Mouse (Mus musculus) kidney, postnatal 4 days (tissue): ENCODE measurements at regions not wholly inside any gene's neighbourhood (a gene's known extent, or its start where the extent isn't known, plus 50 kb on each side); places are given as distances from the start of the nearest gene placed in this dataset.
A peak's percentile ranks its signal among the peaks of the same experiment; 100 is the strongest.

ENCODE experiments used
- DNase-seq, 2 experiments: peaks; one replicate each; pipeline ENCODE4 v3.0.0; 2021; ENCODE audit warnings: mixed read lengths in 2 of 2

GRCm38 (mm10) chr10:9459145-9459544 lies 215.9 kb downstream of the Samd5 start:
- no peak for DNase-seq

DNA sequence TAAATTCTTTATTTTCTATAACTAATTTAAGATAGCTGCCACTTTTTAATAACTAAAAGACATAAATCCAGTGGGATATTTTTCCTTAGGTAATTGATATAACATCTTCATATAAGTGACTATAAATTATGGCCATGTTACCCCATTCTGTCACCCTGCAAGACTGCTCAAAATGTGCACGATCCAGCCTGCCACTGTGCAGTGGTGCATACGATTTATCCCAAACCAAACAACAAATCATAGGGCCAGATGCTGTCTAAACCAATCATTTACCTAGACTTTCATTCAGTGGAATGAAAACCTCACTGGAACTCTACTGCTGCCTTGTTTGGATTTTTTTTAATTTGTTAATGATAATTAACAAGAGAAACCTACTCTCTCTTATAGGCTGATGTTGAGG lies 216.5 kb downstream of the Samd5 start:
- no peak for DNase-seq

- no peak for DNase-seq
Observed at GRCm38 (mm10) chr10:9457222-9457621, 217.8 kb downstream of the Samd5 start.

GRCm38 (mm10) chr10:9439072-9439471 lies 235.9 kb downstream of the Samd5 start:
- no peak for DNase-seq

DNA sequence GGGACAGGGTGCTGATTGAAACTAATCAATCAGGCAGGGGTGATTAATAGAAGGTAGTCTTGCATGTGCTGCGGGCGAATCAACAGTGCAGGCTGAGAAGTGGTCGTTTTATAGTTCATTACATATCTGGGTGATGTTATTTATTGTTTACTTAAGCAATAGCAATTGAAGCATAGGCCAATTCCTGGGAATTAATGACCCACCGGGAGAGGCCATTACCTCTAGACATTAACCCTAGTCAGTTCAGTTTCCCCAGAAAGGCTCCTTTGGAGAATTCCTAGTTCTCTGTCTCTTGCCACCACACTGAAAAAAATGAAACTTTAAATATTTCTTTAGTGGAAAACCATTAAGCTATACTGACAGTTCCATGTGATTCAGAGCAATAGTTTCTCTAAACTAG lies 236.6 kb downstream of the Samd5 start:
- DNase-seq: no peak

DNA sequence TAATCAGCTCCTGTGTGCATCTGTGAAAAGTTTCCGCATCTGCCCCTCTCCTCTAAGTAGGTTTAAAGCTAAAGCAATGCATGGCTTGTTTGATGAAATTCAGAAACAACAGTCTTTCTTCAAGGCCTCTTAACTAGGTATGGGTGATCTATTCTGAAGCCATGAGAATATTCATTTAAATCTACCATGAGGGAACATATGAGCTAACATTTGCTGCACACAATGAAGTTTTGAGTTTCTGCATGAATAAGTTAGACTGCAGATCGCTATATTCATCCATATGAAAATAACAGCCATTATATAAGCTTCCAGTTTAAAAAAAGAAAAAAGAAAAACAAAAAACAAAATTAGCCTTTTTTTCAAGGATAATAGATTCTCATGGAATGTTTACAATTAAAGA lies 245.9 kb downstream of the Samd5 start:
- DNase-seq: no peak

- no peak for DNase-seq
Observed at GRCm38 (mm10) chr10:9420741-9421140, 254.3 kb downstream of the Samd5 start.

GRCm38 (mm10) chr10:9416685-9417084 lies 258.3 kb downstream of the Samd5 start:
- DNase-seq: no peak

DNA sequence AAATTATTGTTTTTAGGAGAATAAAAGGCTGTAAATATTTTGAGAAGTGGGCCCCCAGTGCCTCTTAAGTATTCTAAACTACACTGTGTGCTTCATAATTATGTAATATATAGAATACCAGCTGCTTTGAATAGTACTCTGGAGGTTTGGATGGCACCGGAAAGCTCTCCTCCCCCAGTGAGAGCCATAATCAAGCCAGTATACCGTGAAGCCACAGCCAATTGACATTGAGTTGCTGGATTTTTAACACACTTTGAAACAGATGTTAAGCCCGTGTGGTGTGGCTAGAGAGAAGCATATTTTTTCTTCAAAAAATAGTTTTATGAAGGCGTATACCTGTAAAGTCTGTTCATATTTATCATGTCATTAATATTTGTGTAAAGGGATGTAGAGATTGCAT lies 268.9 kb downstream of the Samd5 start:
- no peak for DNase-seq

GRCm38 (mm10) chr10:9405417-9405816 lies 269.6 kb downstream of the Samd5 start:
- DNase-seq: no peak

DNA sequence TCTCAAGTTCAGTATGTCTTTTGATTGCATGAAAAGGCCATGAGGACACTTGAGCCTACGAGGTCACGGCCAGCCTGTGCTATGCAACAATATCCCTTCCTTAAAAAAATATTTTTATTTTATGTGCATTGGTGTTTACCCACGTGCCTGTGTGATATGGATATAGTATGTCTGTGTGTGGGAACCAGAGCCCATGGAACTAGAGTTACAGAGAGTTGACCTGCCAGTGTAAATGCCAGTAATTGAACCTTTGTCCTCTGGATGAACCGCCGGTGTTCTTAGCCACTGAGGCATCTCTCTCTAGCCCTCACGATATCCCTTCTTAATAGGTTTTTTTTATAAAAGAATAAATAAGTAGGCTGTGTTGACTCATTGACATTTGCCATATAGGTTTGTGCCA lies 270.0 kb downstream of the Samd5 start:
- no peak for DNase-seq

- no peak for DNase-seq
Observed at GRCm38 (mm10) chr10:9400911-9401617, 273.9 kb downstream of the Samd5 start.

DNA sequence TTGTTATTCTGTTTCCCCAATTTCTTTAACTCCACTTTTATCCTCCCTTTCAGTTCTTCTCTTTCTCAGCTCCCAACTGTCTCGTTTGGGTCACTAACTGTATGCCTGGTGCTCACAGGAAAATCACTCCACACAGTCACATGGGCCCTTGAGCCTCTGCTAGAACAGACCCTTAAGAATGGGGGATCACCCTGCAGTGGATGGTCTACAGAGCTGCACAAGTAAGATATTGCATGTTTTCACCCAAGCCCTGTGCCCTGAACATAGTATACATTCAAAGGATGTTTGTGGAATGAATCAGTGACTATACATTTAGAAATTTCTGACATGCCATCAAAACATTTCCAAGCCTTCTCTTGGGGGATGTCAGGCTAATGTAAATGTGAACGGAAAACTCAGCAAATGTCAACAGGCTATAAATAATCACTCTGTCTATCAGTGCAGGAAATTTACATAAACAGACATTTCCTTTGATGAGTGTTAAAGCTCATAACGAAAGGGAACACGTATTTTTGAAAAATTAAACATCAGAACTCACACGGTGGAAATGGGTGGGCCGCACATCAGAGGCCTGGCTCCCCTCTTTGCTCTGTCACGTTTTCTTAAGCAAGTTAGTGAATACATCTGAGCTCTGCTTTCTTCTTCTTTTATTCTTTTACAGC lies 297.4 kb downstream of the Samd5 start:
- DNase-seq: no peak

- no peak for DNase-seq
Observed at GRCm38 (mm10) chr10:9362306-9362865, 312.6 kb downstream of the Samd5 start.

DNA sequence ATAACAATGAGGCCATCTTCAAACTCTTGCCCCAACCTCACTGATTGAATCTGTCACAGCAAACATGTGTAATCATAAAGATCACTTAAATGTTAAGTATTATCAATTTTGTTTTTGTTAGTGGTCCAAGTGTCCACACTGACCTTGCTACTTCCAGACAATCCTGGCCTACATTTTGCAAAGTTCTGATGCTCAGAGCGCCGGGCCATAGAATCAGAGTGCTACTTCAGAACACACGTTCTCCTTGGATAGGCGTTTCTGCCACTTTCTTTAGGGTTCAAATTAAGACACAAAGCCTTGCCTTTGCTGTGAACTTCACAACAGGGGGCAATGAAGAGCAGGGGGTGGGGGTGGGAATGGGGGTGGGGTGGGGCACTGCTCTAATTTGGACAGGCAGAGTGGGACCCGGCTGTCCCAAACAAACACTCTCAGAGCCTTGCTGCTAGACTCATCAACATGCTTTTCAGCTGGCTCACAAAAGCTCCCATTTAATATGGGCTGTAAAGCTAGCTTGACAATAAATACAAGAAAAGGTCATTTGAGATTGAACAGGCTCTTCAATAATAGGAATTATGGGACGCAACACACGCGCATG lies 336.7 kb downstream of the Samd5 start:
- no peak for DNase-seq

- no peak for DNase-seq
Observed at GRCm38 (mm10) chr10:9334245-9334845, 340.7 kb downstream of the Samd5 start.

GRCm38 (mm10) chr10:9331694-9332093 lies 343.3 kb downstream of the Samd5 start:
- DNase-seq: no peak

- DNase-seq: no peak
Observed at GRCm38 (mm10) chr10:9328324-9328723, 346.7 kb downstream of the Samd5 start.

- peak in 1 of 2 experiments; percentile 14 for DNase-seq
Observed at GRCm38 (mm10) chr10:9327881-9328280, 347.1 kb downstream of the Samd5 start.

DNA sequence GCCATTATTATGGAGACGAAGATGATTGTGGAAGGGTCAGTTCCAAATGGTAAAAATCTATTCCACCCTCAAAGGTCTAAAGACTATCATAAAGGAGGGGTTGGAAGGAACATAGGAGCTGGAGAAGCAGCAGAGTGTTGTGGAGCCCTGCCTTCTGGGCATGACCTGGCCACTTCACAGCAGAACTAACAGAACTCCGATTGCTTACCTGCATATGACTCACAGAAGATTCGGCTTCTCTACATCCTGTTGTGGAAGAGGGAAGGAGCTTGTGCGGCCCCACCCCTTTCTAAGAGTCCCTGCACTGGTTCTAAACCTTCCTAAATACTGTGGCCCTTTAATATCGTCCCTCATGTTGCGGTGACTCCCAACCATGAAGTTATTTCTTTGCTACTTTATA lies 362.7 kb downstream of the Samd5 start:
- no peak for DNase-seq

DNA sequence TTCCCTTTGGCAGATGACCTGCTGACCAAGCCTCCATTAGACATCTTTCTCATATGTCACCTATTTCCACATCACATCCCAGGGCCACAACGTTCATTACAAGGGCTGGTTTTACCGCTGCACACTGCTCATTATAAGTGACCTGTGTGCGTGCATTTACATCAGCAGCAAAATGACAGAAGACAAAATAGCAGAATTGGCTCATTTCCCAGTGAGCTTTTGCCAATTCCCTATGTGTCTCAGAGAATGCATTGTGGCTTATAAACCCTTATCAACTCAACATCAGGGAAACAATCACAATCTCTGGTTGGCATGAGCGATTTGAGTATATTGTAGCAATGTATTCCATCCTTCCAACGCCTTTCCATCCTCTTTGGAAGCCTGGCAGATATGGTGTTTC lies 364.7 kb downstream of the Samd5 start:
- DNase-seq: no peak

DNA sequence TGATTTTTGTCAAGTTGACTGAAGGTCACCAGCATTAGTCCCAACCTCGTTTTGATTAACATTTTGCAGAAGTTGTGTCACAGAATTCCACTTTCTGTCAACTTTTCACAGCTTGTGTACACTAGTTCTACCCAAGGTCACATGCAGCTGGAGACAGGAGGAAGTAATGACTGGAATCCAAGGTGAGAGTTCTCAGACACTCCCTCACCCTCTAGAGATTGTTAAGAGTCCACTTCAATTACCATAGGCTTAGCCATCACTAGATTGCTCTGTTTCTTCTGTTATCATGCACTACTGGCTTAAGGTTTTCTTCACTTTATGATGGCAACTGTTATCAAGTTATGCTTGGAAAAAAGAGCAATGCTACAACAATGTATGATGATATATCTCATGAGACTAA lies 379.0 kb downstream of the Samd5 start:
- DNase-seq: no peak

DNA sequence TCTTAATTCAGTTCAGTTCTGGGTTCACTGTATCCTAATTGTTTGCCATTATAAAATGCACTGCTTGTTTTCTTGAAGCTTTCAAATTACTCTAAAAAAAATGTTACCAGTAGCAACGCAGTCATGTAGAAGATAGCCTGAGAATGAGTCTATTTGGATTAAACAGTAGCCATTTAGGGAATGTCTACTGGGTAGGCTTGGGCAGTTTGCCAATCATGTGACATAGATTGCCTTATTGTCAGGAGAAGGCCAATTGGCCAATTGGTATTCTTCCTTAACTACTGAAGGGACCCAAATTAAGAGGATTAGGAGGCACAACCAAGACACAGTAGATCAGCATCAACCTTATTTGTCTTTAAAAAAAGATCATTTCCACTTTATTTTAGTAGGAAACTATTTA lies 379.7 kb downstream of the Samd5 start:
- no peak for DNase-seq

- DNase-seq: no peak
Observed at GRCm38 (mm10) chr10:9294620-9295019, 380.4 kb downstream of the Samd5 start.
